In genomic region chr19:25672101-25672950, GRCm38 (mm10) we compare ENCODE assay signal across 8 mouse cellular contexts. TPM values are rescaled to one million over a fixed set of nuclear protein-coding genes. Genes with fewer than 3 reads are reported as not detected.
DNase-seq lines count a peak whose midpoint lies in the region; ATAC-seq and TF ChIP-seq lines count a peak whose summit lies in the region.

Gene Dmrt2, plus strand, starts transcription at chr19:25672411.

- WGBS in embryonic facial prominence, embryonic 12.5 days, result under 1% methylated on average over 44 of the region's 44 CpGs
- WGBS in heart, embryonic 10.5 days, result under 1% methylated on average over 44 of the region's 44 CpGs
- WGBS in liver, embryonic 12.5 days (ENCODE audit: insufficient replicate concordance), result 2% methylated on average over 44 of the region's 44 CpGs

- no peaks in the 10 kb centered on the region for H3K36me3 ChIP-seq in embryonic facial prominence, embryonic 12.5 days
- no peaks in the 10 kb centered on the region for H3K36me3 ChIP-seq in heart, embryonic 10.5 days
- no peaks in the 10 kb centered on the region for H3K36me3 ChIP-seq in liver, embryonic 12.5 days
- no peaks in the 10 kb centered on the region for H3K36me3 ChIP-seq in myocyte (ENCODE audit: control insufficient read depth, insufficient read depth)

- TF ChIP-seq POLR2A in myocyte (IDR thresholded peaks at IDR 0.05; ENCODE audit: insufficient read length, low read depth), result peak; percentile 73

- peak; percentile 96 for ATAC-seq in embryonic facial prominence, embryonic 12.5 days (ENCODE audit: insufficient number of reproducible peaks, insufficient read depth, low FRiP score, low TSS enrichment)
- peak; percentile 84 for ATAC-seq in liver, embryonic 12.5 days

- DNase-seq in spleen, adult 18-20 months, result peak; percentile 8 to 18
- DNase-seq in spleen, adult 12 weeks (ENCODE audit: low spot score), result no peak
- DNase-seq in heart, embryonic 10.5 days (ENCODE audit: low spot score), result peak; percentile 92
- DNase-seq in kidney, adult 8-10 months, result peak; percentile 14 to 18
- peak; percentile 66 for DNase-seq in testis, postnatal 10 days (ENCODE audit: low spot score)

- H3K27me3 ChIP-seq in embryonic facial prominence, embryonic 12.5 days, result peaks cover 84% of the 10 kb centered on the region
- peaks cover 100% of the 10 kb centered on the region for H3K27me3 ChIP-seq in heart, embryonic 10.5 days (ENCODE audit: insufficient read depth, poor library complexity, severe bottlenecking)
- peaks cover 97% of the 10 kb centered on the region for H3K27me3 ChIP-seq in liver, embryonic 12.5 days (replicated peaks)
- no peaks in the 10 kb centered on the region for H3K27me3 ChIP-seq in myocyte (ENCODE audit: control insufficient read depth, insufficient read depth, insufficient read length)

- no peaks in the 10 kb centered on the region for H3K9me3 ChIP-seq in embryonic facial prominence, embryonic 12.5 days
- no peaks in the 10 kb centered on the region for H3K9me3 ChIP-seq in heart, embryonic 10.5 days
- no peaks in the 10 kb centered on the region for H3K9me3 ChIP-seq in liver, embryonic 12.5 days (replicated peaks)

- peak within 1 kb of the TSS; percentile 45 for H3K4me3 ChIP-seq in embryonic facial prominence, embryonic 12.5 days
- peak within 1 kb of the TSS; percentile 69 for H3K4me3 ChIP-seq in heart, embryonic 10.5 days
- peak within 1 kb of the TSS; percentile 46 for H3K4me3 ChIP-seq in liver, embryonic 12.5 days
- peak within 1 kb of the TSS; percentile 49 for H3K4me3 ChIP-seq in myocyte

- H3K27ac ChIP-seq in embryonic facial prominence, embryonic 12.5 days, result no peak within 1 kb of the TSS
- no peak within 1 kb of the TSS for H3K27ac ChIP-seq in heart, embryonic 10.5 days
- no peak within 1 kb of the TSS for H3K27ac ChIP-seq in liver, embryonic 12.5 days

- peak within 1 kb of the TSS; percentile 17 for H3ac ChIP-seq in myocyte (ENCODE audit: control insufficient read depth, insufficient read length)

- 0 out of 2 replicates have a peak, but pooled peaks cover 10% of the 10 kb centered on the region for H3K4me1 ChIP-seq in embryonic facial prominence, embryonic 12.5 days
- peaks cover 18% of the 10 kb centered on the region for H3K4me1 ChIP-seq in heart, embryonic 10.5 days
- peaks cover 3% of the 10 kb centered on the region; the same call in 1 of the 2 replicates for H3K4me1 ChIP-seq in liver, embryonic 12.5 days

- peak within 1 kb of the TSS; percentile 54 for H3K4me2 ChIP-seq in embryonic facial prominence, embryonic 12.5 days (replicated peaks)
- peak within 1 kb of the TSS; percentile 63 for H3K4me2 ChIP-seq in liver, embryonic 12.5 days
- peak within 1 kb of the TSS; percentile 82 for H3K4me2 ChIP-seq in myocyte (ENCODE audit: low read depth)

- H3K9ac ChIP-seq in embryonic facial prominence, embryonic 12.5 days, result peak within 1 kb of the TSS; percentile 50
- no peak within 1 kb of the TSS for H3K9ac ChIP-seq in liver, embryonic 12.5 days

- H3K79me2 ChIP-seq in myocyte (ENCODE audit: control insufficient read depth, insufficient read depth), result no peaks in the 10 kb centered on the region

TF ChIP-seq in myocyte, 11 proteins besides CTCF, POLR2A, EP300 and RAD21:
- TF ChIP-seq E2F4 (IDR thresholded peaks at IDR 0.05; ENCODE audit: insufficient read depth) (no peak), USF1 (IDR thresholded peaks at IDR 0.05; ENCODE audit: low read depth) (no peak), POLR2AphosphoS2 (IDR thresholded peaks at IDR 0.05; ENCODE audit: insufficient read length, low read depth) (peak; percentile 56), MYOG (IDR thresholded peaks at IDR 0.05; ENCODE audit: control insufficient read depth in 1 of 3, insufficient read depth in 1 of 3, insufficient read length in 2 of 3, low read depth in 2 of 3) (no peak), TCF12 (IDR thresholded peaks at IDR 0.05; ENCODE audit: insufficient read depth, poor library complexity, severe bottlenecking) (no peak)

RNA-seq across cellular contexts. Expression of gene Dmrt2, which starts in this region (rescaled TPM):
- polyA plus RNA-seq in embryonic facial prominence, embryonic 12.5 days (2016; fragmentation: Nextera tagmentation; extraction: Ambion mirVana), result 9.4 and 14.2 TPM in 2 replicates
- 0.44 and 1.7 TPM in 2 replicates for polyA plus RNA-seq in heart, embryonic 10.5 days (2016; fragmentation: Nextera tagmentation; extraction: Ambion mirVana)
- 0.69 and 0.74 TPM in 2 replicates for polyA plus RNA-seq in liver, embryonic 12.5 days (2016; fragmentation: Nextera tagmentation; extraction: Ambion mirVana)
- 1.8 TPM for polyA plus RNA-seq in myocyte (2012; fragmentation: generic; extraction: Trizol)

Comparison
In these comparisons a context has a peak if more than half of its experiments do, and no peak if none do; other contexts are left out.
1. Peak in ATAC-seq, H3K4me3 ChIP-seq and H3K4me2 ChIP-seq in liver, embryonic 12.5 days; RNA of the gene not detected or under 1 TPM.